Mouse (Mus musculus): ENCODE measurements around the gene Cuedc1. TPM values are rescaled to one million over a fixed set of nuclear protein-coding genes. Genes with fewer than 3 reads are reported as not detected.

Gene Cuedc1
- total RNA-seq, 2 experiments from 2014 or later: 0.84 TPM; not detected in 1

DNA sequence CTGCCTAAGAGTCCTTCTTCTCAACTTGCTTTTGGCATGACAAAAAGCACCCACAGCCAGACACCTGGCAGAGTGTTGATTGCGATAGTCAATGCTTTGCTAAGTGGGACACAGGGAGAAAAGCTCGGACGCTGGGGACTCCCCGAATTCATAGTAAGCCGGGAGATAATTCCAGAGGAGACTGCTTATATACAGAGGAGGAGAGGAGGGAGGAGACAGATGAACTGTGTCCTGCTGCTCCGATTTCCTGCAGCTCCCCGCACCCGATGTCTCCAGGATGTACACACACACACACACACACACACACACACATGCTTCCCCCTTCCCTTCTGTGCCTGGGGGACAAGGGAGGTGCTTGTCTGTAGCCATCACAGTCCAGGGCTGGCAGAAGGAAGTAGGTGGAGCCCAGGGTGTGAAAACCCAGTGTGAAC is 17.0 kb downstream of the Cuedc1 start:
- no peak for ATAC-seq (replicated peaks; ENCODE audit: low FRiP score, poor library complexity, severe bottlenecking)

DNA sequence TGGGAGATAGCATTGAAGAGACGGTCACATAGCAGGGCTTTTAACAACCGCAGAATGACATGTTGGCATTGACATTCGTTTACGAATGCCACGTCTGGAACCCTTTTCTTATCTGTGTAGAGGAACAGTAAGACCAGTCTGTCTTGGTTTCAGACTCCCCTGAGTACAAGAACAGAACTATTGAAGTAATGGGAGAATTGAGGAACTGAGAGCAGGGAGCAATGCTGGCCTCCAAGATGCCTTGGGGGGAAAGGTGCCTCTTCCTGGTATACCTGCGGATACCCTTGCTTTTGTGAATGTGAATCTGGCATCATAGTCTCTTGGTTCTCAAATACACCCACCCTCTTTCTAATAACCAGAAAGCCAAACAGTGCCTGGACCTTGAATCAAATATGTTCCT is 18.7 kb downstream of the Cuedc1 start:
- ATAC-seq (replicated peaks; ENCODE audit: low FRiP score, poor library complexity, severe bottlenecking): no peak

DNA sequence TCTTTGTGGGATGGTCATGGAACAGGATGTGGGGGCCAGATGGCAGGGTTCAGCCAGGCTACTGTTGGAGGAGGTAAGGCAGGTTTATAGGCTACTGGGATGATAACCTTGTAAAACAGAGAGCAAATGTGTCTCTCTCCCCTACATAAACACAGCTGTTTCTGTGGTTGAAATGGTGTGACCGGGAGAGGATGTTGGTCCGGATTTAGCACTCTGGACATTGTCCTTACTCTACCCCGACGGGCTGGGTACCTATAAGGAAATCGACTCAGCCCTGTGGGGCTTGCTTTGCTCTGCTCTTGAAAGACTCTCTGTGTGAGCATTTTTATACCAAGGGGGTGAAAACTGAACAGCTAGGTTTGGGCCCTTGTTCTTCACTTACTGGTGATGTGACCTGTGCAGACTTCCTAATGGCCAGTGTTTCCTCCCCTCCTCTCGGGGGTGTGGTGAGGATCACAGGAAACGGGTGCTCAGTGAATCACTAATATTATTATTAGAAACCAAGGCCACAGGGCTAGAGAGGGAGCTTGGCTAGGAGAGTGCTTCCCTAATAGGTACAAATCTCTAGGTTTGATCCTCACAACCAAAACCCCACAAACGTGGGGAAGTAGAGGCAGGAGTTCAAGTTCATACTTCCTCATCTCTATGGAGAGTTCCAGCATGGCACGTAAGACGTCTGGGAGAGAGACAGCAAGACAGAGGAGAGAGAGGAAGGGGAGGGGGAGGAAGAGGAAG is 19.7 kb downstream of the Cuedc1 start:
- no peak for ATAC-seq (replicated peaks; ENCODE audit: low FRiP score, poor library complexity, severe bottlenecking)

DNA sequence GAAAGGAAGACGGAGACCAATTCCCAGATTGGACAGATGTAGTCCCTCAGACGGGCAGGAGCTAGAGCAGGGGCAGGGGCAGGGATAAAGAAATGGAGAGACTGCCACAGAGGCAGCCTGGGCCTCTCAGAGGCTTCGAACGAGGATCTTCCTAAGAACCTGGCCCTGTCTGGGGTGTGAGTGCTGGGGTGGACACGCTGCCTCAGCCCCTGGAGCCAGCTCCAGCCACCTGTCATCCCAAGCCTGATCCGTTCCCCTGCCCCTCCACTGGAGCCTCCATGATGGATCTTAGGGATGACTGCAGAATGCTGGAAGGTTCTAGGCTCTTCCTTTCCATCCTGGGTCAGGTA is 20.2 kb downstream of the Cuedc1 start:
- no peak for ATAC-seq (replicated peaks; ENCODE audit: low FRiP score, poor library complexity, severe bottlenecking)

DNA sequence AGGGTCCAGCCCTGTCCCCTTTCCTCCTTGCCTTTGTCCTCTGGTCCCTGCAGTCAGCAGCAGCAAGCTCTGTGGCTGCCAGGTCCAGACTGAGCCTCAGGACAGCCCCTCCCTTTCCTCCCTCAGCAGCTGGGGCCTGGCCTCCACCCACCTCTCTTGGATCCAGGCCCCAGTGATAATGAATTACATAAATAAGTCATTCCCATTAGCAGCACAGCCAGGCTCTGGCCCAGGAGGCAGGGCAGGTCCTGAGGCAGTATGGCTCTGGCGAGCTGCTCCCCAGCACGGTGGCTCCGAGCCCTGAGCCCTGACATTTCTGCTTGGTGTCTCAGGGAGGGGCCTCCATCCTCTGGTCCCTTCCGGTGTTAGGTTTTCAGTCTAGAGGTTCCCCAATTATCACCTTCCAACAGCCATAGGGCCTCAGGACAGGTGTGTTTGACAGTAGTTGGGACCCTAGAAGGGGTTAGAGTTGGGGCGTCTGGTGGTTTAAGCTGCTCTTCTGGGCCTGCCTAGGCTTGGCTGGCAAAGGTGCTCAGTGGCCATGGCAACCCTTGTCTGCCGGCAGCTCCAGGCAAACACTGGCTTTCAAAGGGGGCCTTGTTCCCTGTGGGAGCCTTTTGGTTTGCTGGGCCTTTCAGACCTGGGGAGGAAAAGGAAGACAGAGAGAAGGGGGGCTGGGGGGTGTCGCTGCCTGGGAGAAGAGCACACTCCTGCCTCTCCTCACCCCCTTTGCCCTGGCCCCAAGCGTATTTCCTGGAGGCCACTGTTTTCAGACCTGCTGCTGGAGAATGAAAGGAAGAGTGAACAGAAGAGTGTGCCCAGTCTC is 21.2 kb downstream of the Cuedc1 start:
- ATAC-seq (replicated peaks; ENCODE audit: low FRiP score, poor library complexity, severe bottlenecking): no peak

DNA sequence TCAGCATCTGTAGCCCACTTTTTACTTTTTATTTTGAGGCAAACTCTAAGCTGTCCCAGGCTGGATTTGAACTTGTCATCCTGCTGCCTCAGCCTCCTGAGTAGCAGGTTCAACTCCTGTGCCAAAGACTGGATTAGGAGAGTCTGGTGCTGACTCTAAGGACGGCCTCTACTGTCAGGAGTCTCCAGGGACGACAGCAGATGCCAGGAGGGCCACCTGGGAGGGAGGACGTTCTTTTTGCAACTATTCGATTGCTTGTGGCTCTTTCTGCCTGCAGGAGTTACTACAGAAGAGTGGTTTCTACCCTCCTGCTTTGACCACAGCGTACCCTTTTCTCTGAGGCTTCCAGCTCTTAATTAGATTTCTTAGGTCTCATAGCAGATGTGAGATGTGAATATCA is 24.7 kb downstream of the Cuedc1 start:
- ATAC-seq (replicated peaks; ENCODE audit: low FRiP score, poor library complexity, severe bottlenecking): no peak

DNA sequence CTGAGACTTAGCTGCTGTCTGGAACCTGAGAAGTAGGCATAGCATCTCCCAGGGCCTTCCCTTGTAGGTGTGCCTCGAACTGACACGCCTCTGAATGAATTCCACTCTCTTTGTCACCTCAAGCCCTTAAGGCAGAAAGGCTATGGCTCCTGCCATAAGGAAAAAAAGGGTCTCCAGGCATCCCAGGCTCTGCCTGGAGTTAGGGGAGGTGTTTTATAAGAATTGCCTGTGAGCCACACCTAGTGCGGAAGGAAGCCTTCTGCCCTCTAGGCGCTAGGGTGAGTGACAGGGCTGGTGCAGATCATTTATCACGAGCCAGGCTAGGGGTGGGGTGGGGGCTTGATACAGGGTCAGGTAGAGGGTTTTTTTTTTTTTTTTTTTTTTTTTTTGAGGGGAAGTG is 25.2 kb downstream of the Cuedc1 start:
- ATAC-seq (replicated peaks; ENCODE audit: low FRiP score, poor library complexity, severe bottlenecking): no peak

DNA sequence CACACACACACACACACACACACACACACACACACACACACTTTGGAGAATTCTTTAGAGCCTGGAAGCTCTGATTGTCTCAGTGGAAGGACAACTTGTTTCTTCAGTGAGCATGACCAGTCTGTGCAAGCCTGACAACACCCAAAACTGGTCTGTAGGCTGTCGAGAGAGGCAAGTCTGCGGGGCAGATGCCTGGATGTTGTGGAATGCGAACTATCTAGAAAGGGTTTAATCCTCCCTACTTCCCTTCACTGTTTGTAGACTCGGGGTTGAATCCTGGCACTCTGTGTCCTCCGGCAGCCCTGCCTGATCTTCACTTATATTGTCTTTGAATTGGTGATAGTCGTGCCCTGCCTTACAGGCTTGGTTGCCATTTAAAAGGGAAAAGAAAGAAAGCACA is 25.9 kb downstream of the Cuedc1 start:
- ATAC-seq (replicated peaks; ENCODE audit: low FRiP score, poor library complexity, severe bottlenecking): no peak

DNA sequence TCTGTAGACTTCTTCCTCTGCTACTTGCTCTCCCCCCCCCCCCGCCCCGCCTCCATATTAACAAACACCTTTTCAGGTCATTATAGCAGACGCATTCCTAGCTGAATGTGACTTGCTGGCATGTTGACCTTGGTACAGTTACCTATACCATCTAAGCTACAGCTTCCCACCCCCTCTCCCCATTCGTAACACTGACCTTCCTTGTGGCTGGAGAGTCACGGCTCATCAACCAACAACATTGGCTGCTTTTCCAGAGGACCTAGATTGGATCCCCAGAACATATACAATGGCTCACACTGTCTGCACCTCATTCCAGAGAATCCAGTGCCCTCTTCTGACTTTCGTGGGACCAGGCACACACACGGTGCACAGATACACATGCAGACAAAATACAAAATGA is 27.6 kb downstream of the Cuedc1 start:
- no peak for ATAC-seq (replicated peaks; ENCODE audit: low FRiP score, poor library complexity, severe bottlenecking)

DNA sequence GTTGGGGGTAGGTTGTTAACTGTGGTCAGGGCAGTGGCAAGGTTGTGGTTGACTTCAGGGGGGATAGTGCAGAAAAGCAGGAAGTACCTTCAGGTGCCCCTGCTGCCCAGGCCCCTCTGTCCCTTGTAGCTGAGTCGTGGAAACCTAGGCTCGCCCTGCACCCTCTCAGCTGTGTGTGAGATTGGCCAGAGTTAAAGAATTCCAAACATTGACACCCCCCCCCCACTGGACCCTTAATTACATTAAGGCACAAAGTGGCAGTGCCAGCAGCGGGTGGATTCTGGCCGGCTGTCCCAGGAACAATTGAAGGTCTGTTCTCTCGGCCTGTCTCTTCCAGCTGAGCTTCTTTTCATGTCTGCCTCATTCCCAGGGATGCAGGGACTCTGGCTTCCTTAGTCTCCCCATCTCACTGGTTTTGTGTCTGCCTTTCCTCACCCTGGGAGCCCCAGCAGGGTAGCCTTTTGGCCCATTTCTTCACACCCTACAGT is 28.5 kb downstream of the Cuedc1 start:
- ATAC-seq (replicated peaks; ENCODE audit: low FRiP score, poor library complexity, severe bottlenecking): no peak

DNA sequence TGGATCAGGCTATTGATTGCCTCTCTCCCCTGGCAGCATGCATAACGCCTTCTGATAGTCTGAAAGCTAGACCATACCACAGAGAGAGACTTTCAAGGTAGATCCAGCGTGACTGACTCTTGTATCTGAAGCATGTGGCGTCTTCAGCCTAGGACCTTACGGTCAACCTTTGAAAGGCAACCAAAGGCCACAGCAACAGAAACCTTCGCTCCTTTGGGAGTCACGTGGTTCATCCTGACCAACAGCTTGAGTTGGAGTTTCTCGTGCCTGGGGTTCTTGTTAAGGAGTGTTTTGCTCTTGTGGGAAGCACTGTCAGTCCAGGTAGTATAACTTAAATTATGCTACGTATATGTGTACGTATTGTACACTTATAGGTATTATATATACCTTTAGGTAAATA is 30.6 kb downstream of the Cuedc1 start:
- no peak for ATAC-seq (replicated peaks; ENCODE audit: low FRiP score, poor library complexity, severe bottlenecking)

DNA sequence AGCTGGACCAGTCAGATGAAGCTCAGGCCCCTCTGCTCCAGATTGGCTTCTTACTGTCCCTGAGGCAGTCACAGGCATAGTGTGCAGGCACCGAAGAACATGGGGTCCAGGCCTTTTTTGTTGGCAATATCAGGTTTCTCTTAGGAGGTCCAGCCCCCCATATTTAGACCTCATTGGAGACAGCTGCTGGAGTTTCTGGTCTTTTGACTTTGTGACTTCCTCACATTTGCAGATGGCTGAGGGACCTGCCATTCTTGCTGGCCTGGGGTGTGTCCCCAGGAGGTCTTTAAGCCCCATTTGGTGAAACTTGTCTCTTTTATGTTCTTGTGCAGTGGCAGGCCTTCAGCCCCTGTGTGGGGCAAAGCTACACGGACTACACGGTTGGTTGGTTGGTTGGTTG is 31.4 kb downstream of the Cuedc1 start:
- no peak for ATAC-seq (replicated peaks; ENCODE audit: low FRiP score, poor library complexity, severe bottlenecking)

DNA sequence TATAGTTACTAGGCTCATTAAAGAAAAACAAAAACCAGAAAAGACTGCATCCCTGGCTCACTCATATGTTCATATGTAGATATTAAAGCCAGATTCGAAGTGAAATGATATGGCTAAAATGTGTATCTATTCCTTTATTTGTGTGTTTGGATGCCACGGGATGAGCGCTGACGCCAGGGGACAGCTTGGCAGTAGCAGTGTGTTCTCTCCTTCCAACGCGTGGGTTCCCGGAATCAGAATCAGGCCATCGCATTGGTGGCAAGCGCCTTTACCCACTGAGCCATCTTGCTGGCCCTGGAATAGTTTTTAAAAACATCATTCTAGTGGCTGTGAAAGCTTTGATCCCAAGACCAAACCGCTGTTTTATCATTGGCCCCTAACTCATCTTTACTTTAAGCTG is 32.1 kb downstream of the Cuedc1 start:
- no peak for ATAC-seq (replicated peaks; ENCODE audit: low FRiP score, poor library complexity, severe bottlenecking)

DNA sequence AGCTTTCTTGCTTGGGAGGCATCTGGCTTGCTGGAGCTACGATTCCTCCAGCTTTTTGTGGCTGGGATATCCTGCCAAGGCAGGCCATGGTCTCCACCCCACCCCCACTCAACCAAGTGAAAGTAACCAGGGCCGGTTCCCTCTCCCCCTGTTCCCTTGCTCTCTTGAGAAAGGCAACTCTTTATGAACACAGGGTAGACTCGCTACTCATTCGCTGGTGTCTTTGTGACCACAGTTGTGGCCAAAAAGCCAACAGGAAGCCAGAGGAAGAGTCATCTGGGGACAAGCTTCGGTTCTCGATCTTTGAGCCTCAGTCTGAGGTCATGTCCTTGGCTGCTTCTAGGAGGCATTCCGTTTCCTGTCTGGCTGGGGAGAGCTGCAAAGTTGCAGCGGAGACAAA is 34.0 kb downstream of the Cuedc1 start:
- no peak for ATAC-seq (replicated peaks; ENCODE audit: low FRiP score, poor library complexity, severe bottlenecking)

DNA sequence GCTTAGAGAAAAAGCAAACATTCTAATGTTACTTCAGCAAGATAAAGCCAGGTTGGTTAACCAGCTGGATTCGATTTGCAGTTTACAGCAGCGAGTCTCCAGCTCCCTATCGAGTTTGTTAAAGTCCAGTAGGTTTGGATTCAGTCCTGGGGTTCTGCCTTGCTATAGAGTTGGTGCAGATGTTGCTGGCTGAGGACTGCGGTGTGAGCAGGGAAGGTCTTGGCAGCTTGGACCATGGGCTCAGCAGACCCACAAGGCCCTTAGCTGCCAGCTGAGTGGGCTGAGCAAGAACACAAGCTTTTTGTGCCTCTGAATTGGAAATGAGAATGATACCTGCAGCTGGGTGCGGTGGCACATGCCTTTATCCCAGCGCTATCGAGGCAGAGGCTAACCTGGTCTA is 37.4 kb downstream of the Cuedc1 start:
- no peak for ATAC-seq (replicated peaks; ENCODE audit: low FRiP score, poor library complexity, severe bottlenecking)

DNA sequence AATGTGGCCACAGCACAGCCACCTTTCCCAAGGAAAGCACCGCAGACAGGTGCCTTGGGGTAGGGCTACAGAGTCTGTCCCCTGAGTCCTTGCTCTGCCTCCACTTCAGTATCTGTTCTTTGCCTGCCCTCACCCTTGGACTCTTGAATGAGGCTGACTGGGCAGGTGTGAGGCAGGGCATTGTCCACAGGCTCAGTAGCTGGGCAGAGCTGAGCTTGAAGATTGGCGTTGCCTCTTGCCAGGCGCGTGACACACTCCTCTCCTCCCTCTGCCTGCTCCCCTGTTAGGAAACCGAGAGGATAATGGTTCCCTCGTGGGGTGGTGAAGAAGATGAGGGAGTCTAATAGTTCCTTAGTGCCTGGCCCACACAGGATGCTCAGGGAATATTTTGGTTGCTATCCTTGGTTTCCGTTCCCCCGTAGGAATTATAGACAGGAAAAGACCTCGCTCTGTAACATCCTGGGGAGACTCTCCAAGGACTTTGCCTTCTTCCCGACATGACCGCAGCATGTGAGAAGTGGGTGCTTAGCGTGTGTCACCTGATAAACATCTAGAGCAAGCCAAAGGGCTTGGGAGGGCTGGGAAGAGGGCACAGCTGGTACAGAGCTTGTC is 40.1 kb downstream of the Cuedc1 start:
- ATAC-seq (replicated peaks; ENCODE audit: low FRiP score, poor library complexity, severe bottlenecking): no peak

DNA sequence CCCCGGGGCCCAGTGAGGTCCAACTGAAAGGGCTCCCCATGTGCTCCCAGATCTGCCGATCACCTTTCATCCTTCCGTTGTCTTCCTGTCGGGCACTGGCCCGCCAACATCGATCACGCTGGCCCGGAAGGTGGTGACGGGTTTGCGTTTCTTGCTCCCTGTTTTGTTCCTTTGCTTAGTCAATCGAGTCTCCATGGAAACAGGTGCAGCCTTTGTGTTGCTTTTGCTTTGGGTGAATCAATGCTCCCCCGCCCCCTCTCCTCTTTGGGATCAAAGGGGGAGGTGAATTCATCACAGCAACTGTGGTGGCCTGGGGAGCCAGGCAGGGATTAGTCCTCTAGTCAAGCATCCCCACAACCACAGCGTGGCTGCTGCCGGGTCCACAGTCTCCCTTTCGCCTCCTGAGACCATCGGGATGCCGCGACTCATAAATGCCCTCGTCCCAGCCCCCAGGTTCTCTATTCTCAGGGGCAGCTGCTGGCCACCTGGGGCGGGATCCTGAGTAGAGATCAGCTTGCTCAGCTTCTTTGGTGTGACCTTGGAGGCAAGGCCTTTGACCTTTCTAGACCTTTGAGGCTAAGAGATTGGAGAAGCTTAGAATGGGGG is 41.5 kb downstream of the Cuedc1 start:
- no peak for ATAC-seq (replicated peaks; ENCODE audit: low FRiP score, poor library complexity, severe bottlenecking)

DNA sequence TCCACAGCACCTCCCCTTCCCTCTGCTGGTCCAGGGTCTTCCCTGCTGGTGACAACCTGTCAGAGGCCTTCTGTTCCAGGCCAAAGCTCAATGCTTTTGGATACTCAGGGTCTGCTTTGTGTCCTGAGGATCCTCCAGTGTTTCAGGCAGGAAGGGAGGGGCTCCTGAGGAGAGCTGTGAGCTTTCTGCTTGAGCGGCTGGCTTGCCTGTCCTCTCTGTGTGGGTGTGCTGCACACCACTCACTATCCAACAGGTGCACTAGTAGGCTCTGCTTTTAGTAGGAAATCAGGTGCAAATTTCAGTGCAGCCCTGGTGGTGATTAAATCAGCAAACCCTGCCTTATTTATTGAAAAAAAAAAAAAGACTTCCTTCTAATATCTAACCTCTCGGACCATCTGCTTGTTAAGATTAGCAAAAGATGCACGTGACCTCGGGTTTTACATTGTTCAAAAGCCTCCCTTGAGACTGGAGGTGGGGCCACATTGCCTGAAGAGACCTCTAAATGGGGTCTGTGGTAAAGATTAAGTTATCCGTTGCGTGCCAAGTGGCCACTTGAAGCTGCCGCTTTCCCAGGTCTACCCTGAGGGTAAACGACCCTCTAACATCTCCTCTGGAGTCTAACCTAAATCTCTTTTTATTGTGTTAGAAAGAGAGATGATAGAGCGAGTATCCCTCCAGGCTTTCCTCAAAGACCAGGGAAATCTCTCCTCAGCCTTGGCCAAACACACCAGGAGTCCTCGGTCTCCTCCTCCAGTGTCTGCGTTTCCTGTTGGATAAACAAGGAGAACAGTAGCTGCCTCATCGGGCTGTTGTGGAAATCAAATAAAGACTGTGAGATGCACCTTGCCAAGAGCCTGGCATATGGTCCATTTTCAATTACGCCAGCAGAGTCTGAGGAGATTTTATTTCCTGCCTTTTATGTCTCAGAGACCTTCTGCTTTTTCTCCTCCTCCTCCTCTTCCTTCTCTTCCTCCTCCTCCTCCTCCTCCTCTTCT is 42.5 kb downstream of the Cuedc1 start:
- ATAC-seq (replicated peaks; ENCODE audit: low FRiP score, poor library complexity, severe bottlenecking): no peak

DNA sequence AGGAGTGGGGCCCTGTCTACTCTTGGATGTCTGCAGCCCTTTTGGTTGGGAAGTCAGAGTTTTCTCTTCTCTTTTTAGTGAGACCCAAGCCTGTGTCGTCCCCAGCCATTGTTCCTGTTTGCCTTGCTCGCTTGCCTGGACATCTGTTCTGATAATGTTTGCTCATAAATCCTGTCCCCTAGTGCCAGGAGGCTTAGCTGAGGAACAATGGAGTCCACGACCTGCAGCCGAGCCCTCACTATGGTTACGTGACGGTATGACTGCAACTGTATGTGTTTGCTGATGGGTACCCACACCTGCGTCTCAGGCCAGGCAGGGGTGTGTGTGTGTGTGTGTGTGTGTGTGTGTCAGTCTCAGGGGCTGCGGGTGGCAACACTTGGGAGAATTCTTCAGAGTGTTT is 44.5 kb downstream of the Cuedc1 start:
- ATAC-seq (replicated peaks; ENCODE audit: low FRiP score, poor library complexity, severe bottlenecking): no peak
